Comparison of ENCODE assay signal across 24 mouse cellular contexts in the genomic region with DNA sequence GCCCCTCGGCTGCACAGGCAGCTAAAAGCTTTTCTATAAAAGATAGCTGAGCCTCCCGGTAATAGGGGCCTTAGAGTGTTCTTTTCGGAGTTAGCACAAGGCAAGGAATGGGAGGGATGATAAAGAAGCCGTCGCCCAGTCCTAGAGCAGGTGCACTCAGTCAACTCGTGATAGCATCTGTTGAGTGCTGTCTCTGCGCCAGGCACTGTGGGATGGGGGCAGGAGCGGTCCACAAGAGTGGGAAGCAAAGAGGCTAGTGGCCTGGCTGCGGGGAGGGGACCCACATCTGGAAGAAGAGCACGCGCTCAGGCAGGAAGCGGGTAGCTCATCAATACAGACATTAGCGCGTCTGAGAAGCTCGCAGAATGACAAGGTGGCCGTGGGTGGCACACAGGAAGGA.
DNase-seq lines count a peak whose midpoint lies in the region; ATAC-seq and TF ChIP-seq lines count a peak whose summit lies in the region.
"Had no signal": no experiment of that assay in that cellular context is flagged by ENCODE, and none has a peak within 500 bp of the region (broad histone marks: within the 10 kb centered on the region; RNA-seq: fewer than 3 reads in every experiment).

No protein-coding gene starts in this region.

- no peak for ATAC-seq in heart, embryonic 16.5 days (replicated peaks; ENCODE audit: extremely low read depth, insufficient read depth, low FRiP score)
- ATAC-seq in midbrain, embryonic 15.5 days (replicated peaks) = no peak
- no peak for ATAC-seq in stomach, postnatal 0 days (ENCODE audit: low FRiP score, low TSS enrichment)
- ATAC-seq: activated CD4-positive, CD25-positive, alpha-beta regulatory T cell, adult 4 months; forebrain, embryonic 16.5 days had no signal

- no peak for TF ChIP-seq POLR2A in kidney, adult 2 months (IDR thresholded peaks at IDR 0.05; ENCODE audit: low read depth, low read length)

- TF ChIP-seq CTCF in stomach, postnatal 0 days (IDR thresholded peaks at IDR 0.05; ENCODE audit: low read depth) = no peak
- TF ChIP-seq CTCF in kidney, adult 2 months (conservative IDR thresholded peaks at IDR 0.05; ENCODE audit: insufficient read depth, insufficient read length, low read depth, low read length) = no peak

- no peaks in the 10 kb centered on the region for H3K9me3 ChIP-seq in heart, embryonic 16.5 days (replicated peaks; ENCODE audit: control insufficient read depth, low read length)
- H3K9me3 ChIP-seq in midbrain, embryonic 10.5 days (replicated peaks) = no peaks in the 10 kb centered on the region
- no peaks in the 10 kb centered on the region for H3K9me3 ChIP-seq in midbrain, embryonic 15.5 days
- H3K9me3 ChIP-seq in stomach, postnatal 0 days (ENCODE audit: control insufficient read depth, low read length) = no peaks in the 10 kb centered on the region
- H3K9me3 ChIP-seq: embryonic facial prominence, embryonic 15.5 days; hindbrain, embryonic 15.5 days had no signal

- WGBS in heart, embryonic 16.5 days = 64% methylated on average over 16 of the region's 16 CpGs
- WGBS in midbrain, embryonic 10.5 days = 81% methylated on average over 16 of the region's 16 CpGs
- 71% methylated on average over 16 of the region's 16 CpGs for WGBS in midbrain, embryonic 15.5 days
- 53% methylated on average over 16 of the region's 16 CpGs for WGBS in stomach, postnatal 0 days
- 86% methylated on average over 16 of the region's 16 CpGs for WGBS in kidney, adult 2 months

- H3K4me3 ChIP-seq in heart, embryonic 16.5 days (ENCODE audit: low read length) = no peak overlapping the region
- no peak overlapping the region for H3K4me3 ChIP-seq in midbrain, embryonic 10.5 days
- no peak overlapping the region for H3K4me3 ChIP-seq in midbrain, embryonic 15.5 days
- H3K4me3 ChIP-seq in stomach, postnatal 0 days (ENCODE audit: low read depth, low read length) = no peak overlapping the region
- H3K4me3 ChIP-seq in kidney, adult 2 months (ENCODE audit: insufficient read depth, low read depth, low read length) = no peak overlapping the region
- H3K4me3 ChIP-seq: embryonic facial prominence, embryonic 15.5 days; hindbrain, embryonic 15.5 days; left cerebral cortex, adult 2 months had no signal

- H3K27ac ChIP-seq in heart, embryonic 16.5 days (ENCODE audit: low read length) = peak overlapping the region; percentile 60
- H3K27ac ChIP-seq in midbrain, embryonic 10.5 days (replicated peaks) = peak overlapping the region; percentile 63
- H3K27ac ChIP-seq in midbrain, embryonic 15.5 days = no peak overlapping the region
- H3K27ac ChIP-seq in stomach, postnatal 0 days (replicated peaks) = peak overlapping the region; percentile 93
- H3K27ac ChIP-seq in kidney, adult 2 months (ENCODE audit: insufficient read depth, low read depth, low read length) = no peak overlapping the region
- H3K27ac ChIP-seq: hindbrain, embryonic 15.5 days; left cerebral cortex, adult 2 months had no signal

- peak overlapping the region; percentile 28 for H3K9ac ChIP-seq in heart, embryonic 16.5 days (ENCODE audit: low read length)
- no peak overlapping the region for H3K9ac ChIP-seq in midbrain, embryonic 15.5 days
- H3K9ac ChIP-seq in stomach, postnatal 0 days (ENCODE audit: low read length) = peak overlapping the region; percentile 27; the same call in 1 of the 2 replicates
- H3K9ac ChIP-seq: embryonic facial prominence, embryonic 15.5 days; hindbrain, embryonic 15.5 days had no signal

- no peaks in the 10 kb centered on the region for H3K27me3 ChIP-seq in heart, embryonic 16.5 days (ENCODE audit: control insufficient read depth, insufficient read depth, low read length)
- H3K27me3 ChIP-seq in midbrain, embryonic 10.5 days (ENCODE audit: low read depth, poor library complexity, severe bottlenecking) = no peaks in the 10 kb centered on the region
- H3K27me3 ChIP-seq in midbrain, embryonic 15.5 days (replicated peaks) = no peaks in the 10 kb centered on the region
- H3K27me3 ChIP-seq in stomach, postnatal 0 days (ENCODE audit: control insufficient read depth, insufficient read depth, low read length) = no peaks in the 10 kb centered on the region
- H3K27me3 ChIP-seq in kidney, adult 2 months (replicated peaks; ENCODE audit: control insufficient read depth, insufficient read depth, low read length) = no peaks in the 10 kb centered on the region
- H3K27me3 ChIP-seq: embryonic facial prominence, embryonic 15.5 days; hindbrain, embryonic 15.5 days had no signal

- H3K4me1 ChIP-seq in heart, embryonic 16.5 days (ENCODE audit: control insufficient read depth, insufficient read depth, low read length) = peaks cover 65% of the 10 kb centered on the region
- H3K4me1 ChIP-seq in midbrain, embryonic 10.5 days = peaks cover 71% of the 10 kb centered on the region
- H3K4me1 ChIP-seq in midbrain, embryonic 15.5 days = peaks cover 14% of the 10 kb centered on the region; the same call in 1 of the 2 replicates
- peaks cover 9% of the 10 kb centered on the region; the same call in 1 of the 2 replicates for H3K4me1 ChIP-seq in stomach, postnatal 0 days (replicated peaks; ENCODE audit: control insufficient read depth, insufficient read depth)
- no peaks in the 10 kb centered on the region for H3K4me1 ChIP-seq in kidney, adult 2 months (ENCODE audit: control insufficient read depth, insufficient read depth, low read length)

- DNase-seq in cerebellum, postnatal 10 days = peak; percentile 58 to 60
- DNase-seq in cerebellum, adult 11 months = no peak
- DNase-seq in heart, adult 9 months (ENCODE audit: low spot score in 2 of 2) = no peak
- no peak for DNase-seq in midbrain, embryonic 10.5 days (ENCODE audit: low spot score)
- no peak for DNase-seq in stomach, postnatal 0 days (ENCODE audit: low spot score)
- DNase-seq in kidney, adult 2 months = no peak
- DNase-seq: adrenal gland, postnatal 14 days; cerebellum, adult 9-10 months; gastrocnemius, postnatal 25 days; kidney, adult 8-10 months; kidney, postnatal 14 days; lung, adult 18-20 months; lung, postnatal 36 days; retina, postnatal 1 day; thymus, adult 2 months had no signal

- no peak for TF ChIP-seq EP300 in stomach, postnatal 0 days (optimal IDR thresholded peaks at IDR 0.05)

- H3K36me3 ChIP-seq in heart, embryonic 16.5 days (ENCODE audit: control insufficient read depth, insufficient read depth) = no peaks in the 10 kb centered on the region
- no peaks in the 10 kb centered on the region for H3K36me3 ChIP-seq in midbrain, embryonic 10.5 days
- H3K36me3 ChIP-seq in midbrain, embryonic 15.5 days (replicated peaks) = no peaks in the 10 kb centered on the region
- no peaks in the 10 kb centered on the region for H3K36me3 ChIP-seq in stomach, postnatal 0 days (ENCODE audit: control insufficient read depth, insufficient read depth, low read length)
- no peaks in the 10 kb centered on the region for H3K36me3 ChIP-seq in kidney, adult 2 months (ENCODE audit: control insufficient read depth, insufficient read depth, low read length)
- H3K36me3 ChIP-seq: embryonic facial prominence, embryonic 15.5 days; G1E; hindbrain, embryonic 15.5 days had no signal

- H3K4me2 ChIP-seq in heart, embryonic 16.5 days (ENCODE audit: low read depth, low read length) = no peak overlapping the region
- H3K4me2 ChIP-seq in midbrain, embryonic 15.5 days = no peak overlapping the region
- H3K4me2 ChIP-seq in stomach, postnatal 0 days (replicated peaks; ENCODE audit: low read depth) = no peak overlapping the region
- H3K4me2 ChIP-seq: embryonic facial prominence, embryonic 15.5 days; hindbrain, embryonic 15.5 days; liver, embryonic 11.5 days had no signal

Comparison
In these comparisons a context has a peak if more than half of its experiments do, and no peak if none do; other contexts are left out.
1. DNase-seq: peak in cerebellum, postnatal 10 days (2 of 2); none in cerebellum, adult 11 months (single experiment), heart, adult 9 months (0 of 2), midbrain, embryonic 10.5 days (single experiment), stomach, postnatal 0 days (single experiment) and kidney, adult 2 months (single experiment).
2. H3K27ac ChIP-seq: peak in heart, embryonic 16.5 days (single experiment), midbrain, embryonic 10.5 days (single experiment) and stomach, postnatal 0 days (single experiment); none in midbrain, embryonic 15.5 days (single experiment) and kidney, adult 2 months (single experiment).